Mouse (Mus musculus): ENCODE data around the gene Lingo2.
A peak's percentile ranks its signal among the peaks of the same experiment; 100 is the strongest.

Gene Lingo2

GRCm38 (mm10) chr4:36560997-36561396, 390.6 kb downstream of the Lingo2 start:
- DNase-seq (ENCODE audit: low read depth, low spot score), result no peak

DNA sequence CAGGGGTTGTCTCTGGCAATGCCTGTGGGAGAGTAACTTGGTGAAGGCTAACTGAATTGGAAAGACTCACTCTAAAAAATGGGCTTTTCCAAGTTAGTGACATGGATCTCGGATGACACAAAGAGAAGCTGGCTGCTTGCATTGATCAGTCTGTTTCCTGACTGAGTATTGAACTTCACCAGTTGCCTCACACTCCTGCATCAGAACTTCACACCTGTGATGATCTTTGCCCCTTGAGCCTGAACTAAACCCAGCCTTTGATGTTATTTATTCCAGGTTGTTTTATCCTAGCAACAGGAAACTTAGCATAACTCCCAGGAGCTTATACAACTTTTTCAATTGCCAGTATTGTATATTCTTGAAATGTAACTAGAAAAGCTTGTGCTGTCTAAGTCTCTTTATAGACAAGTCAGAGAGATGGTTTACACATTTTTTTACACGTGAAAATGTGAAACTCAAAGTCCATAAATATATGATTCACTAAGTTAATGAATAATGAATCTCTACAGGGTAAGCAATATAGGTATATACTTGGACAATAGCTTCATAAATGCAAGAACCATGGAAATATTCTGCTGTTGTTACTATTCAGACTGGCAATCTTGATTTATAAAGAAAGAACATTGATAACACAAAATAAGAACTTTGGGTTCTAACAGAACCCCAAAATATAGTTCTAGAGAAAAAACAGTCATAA, 410.7 kb downstream of the Lingo2 start:
- DNase-seq (ENCODE audit: low read depth, low spot score), result no peak

GRCm38 (mm10) chr4:36533895-36534294, 417.7 kb downstream of the Lingo2 start:
- DNase-seq (ENCODE audit: low read depth, low spot score), result no peak

DNA sequence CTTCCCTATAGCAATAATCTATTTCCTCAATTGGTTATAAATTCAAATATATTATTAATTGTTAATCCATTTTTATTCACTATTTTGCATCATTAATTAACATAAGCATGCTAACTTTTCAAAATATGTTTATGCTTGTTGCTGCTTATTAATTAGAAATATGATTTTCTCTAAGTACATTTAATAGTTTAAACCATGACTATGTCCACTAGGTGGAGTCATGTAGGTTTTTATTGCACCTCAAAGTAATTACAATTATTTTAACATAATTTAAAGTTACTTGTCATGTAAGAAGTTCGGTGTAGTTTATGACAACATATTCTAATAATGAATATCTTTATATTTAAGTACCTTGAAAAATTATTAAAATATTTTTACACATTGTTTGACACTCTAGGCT, 461.3 kb downstream of the Lingo2 start:
- no peak for DNase-seq (ENCODE audit: low read depth, low spot score)

DNA sequence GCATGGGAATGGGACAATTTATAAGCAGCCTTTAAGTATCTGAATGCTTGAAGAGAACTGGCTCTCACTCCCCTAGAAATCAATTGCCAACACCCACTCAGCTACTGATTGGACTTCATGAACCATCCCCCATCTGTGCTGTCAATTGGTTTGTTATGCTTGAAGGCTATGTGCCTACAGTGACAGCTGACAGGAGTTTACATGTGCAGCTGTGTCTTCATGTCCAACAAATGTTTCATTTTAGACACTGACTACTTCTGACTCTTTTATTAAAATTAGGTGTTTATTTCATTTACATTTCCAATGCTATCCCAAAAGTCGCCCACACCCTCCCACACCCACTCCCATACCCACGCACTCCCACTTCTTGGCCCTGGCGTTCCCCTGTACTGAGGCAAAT, 516.3 kb downstream of the Lingo2 start:
- no peak for DNase-seq (ENCODE audit: low read depth, low spot score)

DNA sequence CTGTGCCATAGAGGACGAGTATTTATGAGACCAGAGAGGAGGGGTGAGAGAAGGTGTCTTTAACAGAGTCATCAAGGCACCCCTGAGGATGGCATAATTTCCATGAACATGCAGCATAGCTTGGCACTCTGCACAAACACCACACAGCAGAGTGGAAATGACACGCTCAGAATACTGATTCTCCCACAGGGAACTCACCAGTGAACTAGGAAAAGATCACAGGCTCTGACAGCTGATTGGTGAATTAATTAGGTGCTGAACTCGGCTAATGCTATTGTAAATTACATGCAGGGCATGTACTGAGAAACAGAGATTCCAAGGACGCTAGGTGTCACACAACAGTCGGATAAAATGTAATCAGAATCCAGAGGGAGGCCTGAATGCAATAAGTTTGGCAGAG, 525.4 kb downstream of the Lingo2 start:
- DNase-seq (ENCODE audit: low read depth, low spot score), result no peak

- no peak for DNase-seq (ENCODE audit: low read depth, low spot score)
Measured at GRCm38 (mm10) chr4:36407350-36407749, 544.2 kb downstream of the Lingo2 start.

DNA sequence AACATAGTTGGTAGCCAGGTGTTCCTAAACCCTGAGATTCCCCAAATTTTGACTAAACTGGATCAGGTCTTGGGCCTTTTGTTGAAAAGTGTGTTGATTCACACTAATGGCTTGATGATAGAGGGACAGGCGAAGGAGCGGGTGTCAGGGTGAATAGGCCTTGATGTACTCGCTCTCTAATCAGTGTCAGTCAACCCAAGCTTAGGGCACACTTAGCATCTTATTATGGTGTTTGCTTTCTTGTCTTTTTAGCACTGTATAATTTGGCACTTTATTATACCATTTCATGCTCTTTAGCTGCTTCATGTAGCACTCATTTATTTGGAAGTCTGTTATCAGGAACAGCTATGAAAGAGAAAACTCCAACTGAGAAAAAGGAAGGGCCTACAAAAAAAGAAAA, 582.6 kb downstream of the Lingo2 start:
- no peak for DNase-seq (ENCODE audit: low read depth, low spot score)

GRCm38 (mm10) chr4:36354401-36354800, 597.1 kb downstream of the Lingo2 start:
- no peak for DNase-seq (ENCODE audit: low read depth, low spot score)

DNA sequence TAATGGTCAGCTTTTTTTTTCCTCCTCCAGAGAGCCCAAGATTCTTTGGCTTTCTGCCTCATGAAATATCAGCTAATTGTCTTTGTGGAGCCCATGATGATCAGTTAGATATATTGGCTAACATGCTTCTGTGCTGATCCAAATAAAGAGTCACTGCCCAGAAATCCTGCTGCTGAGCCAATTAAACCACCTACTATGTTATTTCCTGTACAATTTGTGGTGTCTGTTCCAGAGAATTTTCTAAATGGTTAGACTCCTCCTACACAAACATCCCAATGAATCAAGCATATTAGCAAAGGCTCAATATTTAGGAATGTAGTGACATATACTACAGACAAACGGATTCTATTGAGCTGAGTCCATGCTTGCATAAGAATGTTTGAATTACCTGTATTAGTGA, 619.8 kb downstream of the Lingo2 start:
- DNase-seq (ENCODE audit: low read depth, low spot score), result no peak

DNA sequence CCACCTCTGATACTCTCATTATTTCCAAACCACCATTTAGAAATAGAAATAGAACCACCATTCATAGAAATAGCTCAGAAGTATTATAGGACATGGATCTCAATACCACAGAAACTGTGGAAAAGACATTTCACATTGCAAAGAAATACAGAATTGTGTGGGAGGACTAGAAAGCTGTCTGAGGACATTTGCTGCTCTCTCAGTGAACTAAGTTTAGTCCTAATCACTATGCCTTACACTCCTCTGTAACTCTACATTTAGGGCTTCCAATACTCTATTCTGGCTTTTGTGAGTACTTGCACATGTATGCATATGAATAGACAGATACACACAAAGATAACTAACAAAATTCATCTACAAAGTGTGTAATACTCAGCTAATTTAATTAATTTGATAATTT, 625.9 kb downstream of the Lingo2 start:
- DNase-seq (ENCODE audit: low read depth, low spot score), result no peak

DNA sequence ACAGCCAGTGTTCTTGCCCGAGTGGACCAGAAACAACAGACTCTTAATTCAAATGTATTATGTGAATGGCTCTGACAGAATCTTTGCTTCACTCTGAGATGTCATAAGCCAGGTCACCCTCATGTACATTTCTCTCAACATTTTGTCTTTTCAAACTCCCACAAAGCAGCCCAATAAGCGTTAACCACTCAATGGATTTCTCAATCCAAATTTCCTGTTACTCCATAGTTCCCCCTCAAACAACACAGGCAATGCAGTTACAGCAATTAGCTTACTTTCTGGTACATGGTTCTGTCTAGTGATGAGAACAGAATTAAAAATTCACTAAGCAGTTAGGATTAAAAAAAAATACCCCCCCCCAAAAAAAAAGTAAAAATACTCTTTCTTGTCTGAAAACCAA, 638.5 kb downstream of the Lingo2 start:
- no peak for DNase-seq (ENCODE audit: low read depth, low spot score)

DNA sequence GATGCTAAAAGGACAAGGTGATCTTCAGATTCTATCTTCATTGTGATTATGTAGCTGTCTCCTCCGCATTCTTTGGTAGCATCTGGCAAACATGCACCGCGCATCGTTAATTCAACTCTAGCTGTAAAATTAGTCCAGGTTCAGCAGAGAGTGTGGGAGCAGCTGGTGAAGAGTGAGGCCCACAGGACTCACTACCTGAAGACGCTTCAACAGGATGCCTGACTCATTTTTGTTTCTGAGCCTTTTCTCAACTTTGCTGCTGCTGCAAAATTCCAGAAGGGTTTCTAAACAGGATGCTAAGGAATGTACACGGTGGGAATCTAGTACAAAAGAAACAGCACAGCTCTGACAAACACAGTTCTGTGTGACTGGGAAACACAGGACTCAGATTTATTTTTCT, 640.1 kb downstream of the Lingo2 start:
- DNase-seq (ENCODE audit: low read depth, low spot score), result no peak

GRCm38 (mm10) chr4:36305228-36305627, 646.3 kb downstream of the Lingo2 start:
- no peak for DNase-seq (ENCODE audit: low read depth, low spot score)

- no peak for DNase-seq (ENCODE audit: low read depth, low spot score)
Measured at GRCm38 (mm10) chr4:36289701-36290053, 661.9 kb downstream of the Lingo2 start.

GRCm38 (mm10) chr4:36288813-36289700, 662.5 kb downstream of the Lingo2 start:
- peak; percentile 51 for DNase-seq (ENCODE audit: low read depth, low spot score)

GRCm38 (mm10) chr4:36262436-36263169, 688.9 kb downstream of the Lingo2 start:
- DNase-seq (ENCODE audit: low read depth, low spot score), result no peak

- no peak for DNase-seq (ENCODE audit: low read depth, low spot score)
Measured at GRCm38 (mm10) chr4:36186231-36186922, 765.2 kb downstream of the Lingo2 start.

DNA sequence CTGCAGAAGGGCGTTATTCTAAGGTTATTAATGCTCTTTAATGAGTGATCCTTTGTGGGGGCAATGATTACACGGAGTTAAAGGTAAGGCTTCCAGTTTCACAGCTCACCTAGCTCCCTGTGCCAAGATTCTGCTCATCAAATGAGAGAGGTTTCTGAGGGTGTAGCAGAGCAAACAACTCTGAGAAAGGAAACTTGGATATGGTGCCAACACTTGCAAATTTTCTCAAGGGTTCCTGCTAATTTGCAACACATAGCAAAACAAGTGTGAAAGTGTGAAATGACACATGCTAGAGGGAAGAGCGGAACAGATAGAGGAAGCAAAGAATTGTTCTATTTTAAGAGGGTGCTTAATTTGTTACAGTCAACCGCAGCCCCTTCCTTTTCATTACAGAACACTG, 767.9 kb downstream of the Lingo2 start:
- no peak for DNase-seq (ENCODE audit: low read depth, low spot score)

DNA sequence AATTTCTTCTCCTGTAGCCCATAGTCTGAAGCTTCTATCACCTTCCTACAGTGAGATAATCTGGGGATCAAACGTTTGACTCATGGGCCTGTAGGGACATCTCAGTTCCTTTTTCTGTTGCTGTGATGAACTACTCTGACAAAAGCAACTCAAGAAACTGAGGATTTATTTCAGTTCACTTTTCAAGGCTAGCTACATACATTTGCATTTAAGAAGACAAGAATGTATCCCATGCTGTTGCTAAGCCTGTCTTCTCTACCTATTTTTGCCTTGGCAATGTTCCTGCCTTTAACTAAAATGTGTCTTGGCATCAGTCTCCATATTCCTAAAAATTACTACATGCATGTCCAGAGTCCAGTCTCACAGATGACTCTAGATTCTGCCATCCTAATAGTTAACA, 781.4 kb downstream of the Lingo2 start:
- DNase-seq (ENCODE audit: low read depth, low spot score), result no peak

GRCm38 (mm10) chr4:36131341-36131740, 820.2 kb downstream of the Lingo2 start:
- DNase-seq (ENCODE audit: low read depth, low spot score), result no peak

GRCm38 (mm10) chr4:36095482-36095881, 856.1 kb downstream of the Lingo2 start:
- no peak for DNase-seq (ENCODE audit: low read depth, low spot score)
